Mouse (Mus musculus) erythroblast, adult 5-6 weeks (primary cell): ENCODE data around the gene Mfge8. TPM values are rescaled to one million over a fixed set of nuclear protein-coding genes. Genes with fewer than 3 reads are reported as not detected.

ENCODE experiments used
- ATAC-seq: replicated peaks from 2 replicates; pipeline ENCODE4 v1.8.0; 2016; ENCODE audit warnings: moderate number of reproducible peaks, mild to moderate bottlenecking, moderate TSS enrichment, inconsistent platforms; ENCODE audit not compliant: poor library complexity, low FRiP score, severe bottlenecking
- total RNA-seq, 2 experiments: library from RNA; stranded (forward) in 1 of 2; stranded (reverse) in 1 of 2; fragments of 150-400 nt in 1 of 2; fragments of 200-764, 138-1000 nt in 1 of 2; gene quantifications; 2 replicates each; pipeline versions ENCODE4 v1.2.3 to v1.2.4; 2015 to 2017; ENCODE audit warnings: low replicate concordance in 2 of 2

The Mfge8 gene
- not detected in 2 replicates for total RNA-seq (2015; ENCODE audit: low replicate concordance)
- total RNA-seq (2017; ENCODE audit: low replicate concordance) = 1.1 and 2.7 TPM in 2 replicates

DNA sequence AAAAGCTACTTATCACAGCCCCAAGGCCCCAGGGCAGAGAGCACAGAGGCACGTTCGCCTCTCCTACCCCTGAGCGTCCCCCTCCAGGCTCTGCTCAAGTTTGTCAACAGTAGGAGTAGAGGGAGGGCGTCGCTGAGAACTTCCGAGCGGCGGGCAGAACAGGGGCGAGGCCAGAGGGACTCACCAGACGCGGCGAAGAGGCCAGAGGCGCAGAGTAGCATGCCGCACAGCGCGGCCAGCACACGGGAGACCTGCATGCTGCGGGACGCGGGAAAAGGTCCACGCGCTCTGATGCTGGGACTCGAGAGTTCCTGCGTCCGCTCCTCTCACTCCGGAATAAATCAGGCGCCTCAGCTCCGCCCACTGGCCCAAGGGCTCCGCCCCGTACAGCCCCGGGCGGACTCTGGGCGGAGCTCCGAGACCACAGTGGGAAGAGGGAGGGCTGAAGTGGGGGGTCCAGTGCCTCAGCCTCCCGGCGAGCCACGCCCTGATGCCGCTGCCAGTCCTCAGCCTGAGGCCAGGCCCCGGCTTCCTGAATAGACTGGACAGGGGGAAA, at the start of gene Mfge8:
Gene Mfge8 (minus strand): TSS at position 350 of the 556 bp plus-strand sequence.
- ATAC-seq = no peak

DNA sequence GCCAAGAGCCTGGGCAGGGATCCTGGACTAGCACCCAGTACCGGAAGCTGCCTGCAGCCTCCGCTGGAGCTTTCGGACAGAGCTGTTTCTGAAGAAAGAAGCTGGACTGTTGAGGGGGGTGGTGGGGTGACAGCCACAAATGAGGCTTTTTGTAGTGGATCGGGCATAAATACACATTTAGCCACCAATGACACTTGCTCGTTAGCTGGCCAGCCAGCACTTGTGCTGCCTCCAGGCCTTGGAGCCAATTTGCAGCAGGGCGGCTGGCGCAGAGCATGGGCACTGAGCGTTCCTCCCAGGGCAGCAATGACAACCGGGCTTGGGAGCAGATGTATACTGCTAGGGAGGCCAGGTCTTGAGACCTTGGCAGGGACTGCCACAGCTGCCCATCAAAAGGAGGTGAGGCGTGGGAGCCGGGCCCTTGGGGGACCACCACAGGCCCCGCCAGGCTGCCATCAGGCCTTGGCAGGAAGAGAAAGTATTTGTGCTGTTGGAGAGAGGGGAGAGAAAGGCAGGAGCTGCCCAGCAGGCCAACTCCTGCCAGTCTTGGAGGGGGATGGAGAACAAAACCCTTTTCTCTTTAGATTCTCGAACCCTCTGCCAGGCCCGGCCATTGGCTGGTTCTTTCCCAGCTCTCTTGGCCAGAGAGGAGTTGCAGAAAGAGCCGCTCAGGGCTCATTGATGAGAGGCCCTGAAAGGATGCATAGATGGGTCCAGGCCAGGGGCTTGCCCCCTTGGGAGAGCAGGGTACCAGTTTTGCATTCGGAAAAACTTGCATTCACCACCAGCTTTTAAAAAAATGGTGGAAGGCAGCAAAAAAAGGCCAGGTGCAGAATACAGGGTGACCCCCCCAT, 45.9 kb upstream of the Mfge8 start:
- ATAC-seq = no peak

DNA sequence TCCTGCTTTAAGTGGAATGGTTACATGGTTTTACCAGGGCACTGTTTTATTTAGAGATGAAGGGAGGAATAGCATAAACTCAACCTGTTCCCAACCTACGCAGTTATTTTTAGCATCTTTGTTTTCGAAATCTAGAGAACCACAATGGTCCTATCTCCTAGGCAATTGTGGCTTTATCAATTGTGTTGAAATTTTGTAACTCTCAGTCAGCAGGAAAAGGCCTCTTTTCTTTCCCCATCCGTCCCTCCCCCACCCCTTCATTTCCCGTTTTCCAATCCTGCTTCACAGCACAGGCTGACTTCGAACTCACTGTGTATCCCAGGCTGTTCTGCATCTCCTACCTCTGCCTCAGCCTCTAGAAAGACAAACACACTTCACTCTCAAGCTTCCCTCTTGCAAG, 45.1 kb upstream of the Mfge8 start:
- no peak for ATAC-seq

DNA sequence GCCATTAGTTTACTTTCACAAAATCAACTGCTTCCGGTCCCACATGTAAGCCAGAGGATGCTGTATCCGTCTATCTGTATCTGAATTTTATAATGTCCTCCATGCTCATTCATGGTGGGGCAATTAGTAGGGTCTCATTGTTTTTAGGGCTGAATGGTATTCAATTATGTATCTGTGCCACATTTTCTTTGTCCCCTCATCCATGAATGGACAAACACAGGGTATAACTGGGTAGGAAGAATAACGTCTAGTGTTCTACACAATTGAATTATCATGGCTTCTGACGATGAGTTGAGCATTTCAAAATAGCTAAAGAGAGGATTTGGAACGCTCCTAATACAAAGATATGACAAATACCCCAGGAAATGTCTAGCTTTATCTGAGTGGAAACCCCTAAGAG, 42.6 kb upstream of the Mfge8 start:
- no peak for ATAC-seq

DNA sequence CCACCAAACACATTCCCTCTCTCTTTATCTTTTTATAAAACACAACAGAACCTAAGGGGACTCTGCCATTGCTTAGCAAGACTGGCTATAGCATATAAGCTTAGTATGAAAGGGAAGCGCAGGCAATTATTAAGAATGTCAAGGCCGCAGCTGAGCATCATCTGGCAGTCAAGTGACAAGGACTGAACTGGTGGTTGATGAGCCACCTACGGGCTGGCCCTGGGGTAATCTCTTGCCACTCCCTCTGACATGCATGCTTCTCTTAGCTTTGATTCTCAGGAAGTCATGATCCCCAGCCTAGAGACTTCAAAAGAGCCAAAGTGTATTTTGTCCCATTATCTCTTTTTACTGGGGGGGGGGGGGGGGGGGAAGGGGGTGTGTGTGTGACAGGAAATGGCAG, 41.7 kb upstream of the Mfge8 start:
- no peak for ATAC-seq

DNA sequence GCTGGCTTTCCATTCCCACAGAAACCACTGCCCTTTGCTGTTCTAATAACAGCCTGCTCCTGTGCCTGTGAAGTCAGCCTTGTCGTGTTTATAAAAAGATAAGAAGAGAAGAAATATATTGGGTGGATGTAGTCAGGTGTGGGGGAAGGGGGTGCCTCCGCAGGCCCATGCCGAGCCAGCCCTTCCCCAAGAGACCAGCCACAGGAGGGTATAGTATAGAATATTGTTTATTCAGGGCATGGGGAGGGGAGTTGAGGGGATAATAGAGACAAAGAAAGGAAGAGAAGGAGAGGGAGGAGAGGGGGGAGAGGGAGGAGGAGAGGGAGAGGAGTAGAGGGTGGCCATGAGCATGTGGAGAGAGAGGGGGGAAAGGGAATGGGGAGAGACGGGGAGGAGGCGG, 40.4 kb upstream of the Mfge8 start:
- ATAC-seq = no peak

DNA sequence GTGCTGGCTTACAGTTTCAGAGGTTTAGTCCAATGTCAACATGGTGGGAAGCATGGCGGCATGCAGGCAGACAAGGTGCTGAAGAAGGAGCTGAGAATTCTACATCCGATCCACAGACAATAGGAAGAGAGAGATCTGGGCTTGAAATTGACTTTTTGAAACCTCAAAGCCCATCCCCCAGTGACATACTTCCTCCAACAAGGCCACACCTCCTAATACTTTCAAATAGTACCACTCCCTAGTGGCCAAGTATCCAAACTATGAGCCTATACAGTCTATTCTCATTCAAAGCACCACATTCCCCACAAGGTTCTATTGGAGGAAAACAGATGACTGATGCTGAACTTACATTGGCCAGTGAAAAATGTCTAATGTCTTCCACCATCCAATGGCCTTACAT, 38.7 kb upstream of the Mfge8 start:
- ATAC-seq = no peak

DNA sequence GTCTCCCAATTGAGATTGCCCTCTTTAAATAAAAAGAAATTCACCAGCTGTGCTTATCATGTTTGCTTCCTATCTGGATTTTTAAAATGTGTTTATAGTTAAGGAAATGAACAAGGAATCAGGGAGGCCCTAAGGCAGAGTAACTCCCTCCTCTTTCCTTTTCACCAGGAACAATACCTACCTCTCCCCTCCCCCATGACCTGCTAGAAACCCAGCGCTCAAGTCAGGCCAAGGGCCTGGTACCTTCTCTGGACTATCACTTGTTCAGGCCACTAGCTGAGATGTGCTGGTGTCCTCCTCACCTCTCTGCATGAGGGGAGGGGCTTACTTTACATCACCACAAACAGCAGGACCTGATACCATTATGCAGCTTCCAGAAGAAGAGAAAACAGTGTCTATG, 34.6 kb upstream of the Mfge8 start:
- ATAC-seq = no peak

DNA sequence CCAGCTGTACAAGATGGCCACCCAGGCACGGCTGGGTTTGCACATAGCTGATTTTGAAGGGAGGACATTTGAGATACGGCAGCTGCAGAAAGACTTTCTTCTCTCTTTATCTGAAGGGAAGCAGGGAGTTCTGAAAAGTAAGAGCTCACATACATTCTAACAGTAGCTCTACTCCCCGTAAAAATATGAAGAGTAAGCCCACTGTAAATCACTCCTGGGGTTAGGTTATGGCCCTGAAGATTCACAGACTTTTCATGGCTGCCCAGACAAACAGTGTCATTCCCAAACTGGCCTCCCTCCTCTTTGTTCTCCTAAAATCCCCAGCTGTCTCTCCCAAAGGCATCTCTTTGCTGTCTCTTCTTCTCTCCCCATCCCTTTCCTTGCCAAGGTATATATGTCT, 24.9 kb upstream of the Mfge8 start:
- no peak for ATAC-seq

DNA sequence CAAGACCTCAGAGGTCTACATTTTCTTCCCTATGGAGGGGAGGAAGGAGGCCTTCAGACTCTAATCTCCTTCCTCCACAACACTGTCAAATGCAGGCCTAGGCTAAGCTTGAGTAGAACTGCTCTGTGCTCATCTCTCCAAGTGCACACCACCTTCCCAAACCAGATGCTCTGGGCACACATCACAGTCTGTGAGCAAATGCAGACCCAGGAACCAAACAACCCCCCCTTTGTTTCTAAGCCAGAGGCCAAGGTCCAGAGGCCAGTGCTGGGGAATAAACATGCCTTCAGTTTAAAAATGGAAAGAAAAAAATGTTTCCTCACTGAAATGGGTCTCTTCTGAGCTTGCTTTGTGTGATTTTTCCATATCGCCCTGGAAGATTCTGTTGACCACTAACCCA, 22.9 kb upstream of the Mfge8 start:
- ATAC-seq = no peak

DNA sequence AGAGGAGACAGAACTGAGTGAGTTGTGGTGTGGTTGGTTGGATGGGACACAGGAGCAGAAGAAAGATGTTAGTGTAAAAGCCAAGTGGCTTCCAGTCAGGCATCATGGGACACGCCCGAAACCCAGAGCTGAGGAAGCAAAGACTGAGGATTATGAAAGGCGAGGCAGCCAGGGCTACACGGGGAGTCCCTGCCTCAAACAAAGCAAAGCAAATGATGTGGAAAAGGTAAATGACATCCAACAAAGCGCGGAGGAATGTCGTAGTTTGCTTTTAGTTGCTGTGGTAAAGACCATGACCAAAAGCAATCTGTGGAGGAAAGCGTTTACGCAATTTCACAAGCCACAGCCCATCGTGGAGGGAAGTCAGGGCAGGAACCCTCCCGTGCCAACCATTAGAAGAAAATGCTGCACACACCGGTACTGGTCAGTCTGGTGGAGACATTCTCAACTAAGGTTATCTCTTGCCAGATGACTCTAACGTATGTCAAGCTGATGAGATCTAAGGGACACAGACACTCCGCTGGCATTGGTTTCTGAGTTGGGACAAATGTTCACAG, 18.2 kb upstream of the Mfge8 start:
- no peak for ATAC-seq

DNA sequence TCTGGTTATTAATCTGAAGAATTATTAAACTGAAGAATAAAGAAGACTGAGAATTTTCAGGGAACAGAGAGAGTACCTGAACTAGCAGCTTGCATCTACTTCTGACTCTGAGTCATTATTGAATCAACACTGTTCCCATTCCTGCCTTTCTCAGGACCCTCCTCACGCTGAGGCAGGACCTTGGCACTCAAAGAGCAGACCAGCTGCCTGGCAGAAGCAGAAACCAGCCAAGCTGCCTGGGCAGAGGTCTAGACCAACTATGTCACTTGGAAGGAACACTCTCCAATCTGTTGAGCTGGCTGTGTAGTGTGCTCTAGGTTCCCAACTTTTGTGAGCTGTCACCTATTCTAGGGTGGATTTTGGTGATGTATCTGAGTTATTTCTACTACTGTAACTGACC, 10.5 kb upstream of the Mfge8 start:
- ATAC-seq = no peak

DNA sequence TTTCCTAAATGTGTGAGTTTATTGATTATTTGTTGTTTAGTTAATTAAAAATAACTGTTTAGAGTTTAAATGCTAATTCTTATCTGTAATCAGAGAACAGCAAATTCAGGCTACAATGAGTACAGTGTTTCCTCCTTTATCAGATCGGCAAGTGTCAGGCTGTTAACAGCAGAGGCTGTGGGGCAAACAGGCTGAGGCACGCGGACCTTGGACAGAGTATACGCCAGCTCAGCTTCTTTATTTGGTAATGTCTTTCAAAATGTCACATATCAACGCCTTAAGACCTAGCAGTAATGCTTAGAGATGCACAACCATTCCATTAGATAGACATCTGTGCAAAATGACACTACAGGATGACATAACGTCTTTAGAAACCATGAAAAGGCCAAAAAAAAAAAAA, 662 bp upstream of the Mfge8 start:
- no peak for ATAC-seq

DNA sequence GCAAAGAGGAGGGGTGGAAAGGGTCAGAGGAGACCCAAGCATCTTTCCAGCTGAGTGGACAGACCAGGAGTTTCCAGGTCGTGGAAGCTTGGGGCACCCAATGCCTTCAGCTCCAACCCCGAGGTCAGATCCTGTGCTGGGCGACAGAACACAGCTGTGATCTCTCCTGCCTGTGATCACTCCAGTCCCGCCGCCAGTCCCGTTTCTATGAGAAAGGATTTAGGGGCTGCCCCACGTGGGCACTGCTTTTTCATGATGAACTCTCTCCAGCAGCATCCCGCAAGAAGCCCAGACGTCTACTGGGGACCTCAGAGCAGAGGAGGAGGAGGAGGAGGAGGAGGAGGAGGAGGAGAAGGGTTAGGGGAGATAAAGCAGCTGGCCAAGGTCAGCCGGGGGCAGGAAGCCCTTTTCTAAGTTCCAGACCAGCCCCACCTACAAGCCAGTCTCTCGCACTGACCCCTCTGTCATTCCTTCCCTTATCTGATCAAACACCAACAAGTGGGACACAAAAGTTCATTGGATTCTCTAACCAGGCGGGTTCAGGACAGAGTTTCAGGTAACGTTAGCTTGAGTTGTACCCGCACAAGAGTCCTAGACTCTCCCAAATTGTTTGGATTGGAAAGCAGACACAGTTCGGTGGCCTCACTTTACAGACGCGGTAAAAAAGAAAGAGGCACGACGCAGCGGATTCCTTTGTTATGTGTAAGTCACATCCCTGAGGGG, 768 bp downstream of the Mfge8 start:
- ATAC-seq = no peak

DNA sequence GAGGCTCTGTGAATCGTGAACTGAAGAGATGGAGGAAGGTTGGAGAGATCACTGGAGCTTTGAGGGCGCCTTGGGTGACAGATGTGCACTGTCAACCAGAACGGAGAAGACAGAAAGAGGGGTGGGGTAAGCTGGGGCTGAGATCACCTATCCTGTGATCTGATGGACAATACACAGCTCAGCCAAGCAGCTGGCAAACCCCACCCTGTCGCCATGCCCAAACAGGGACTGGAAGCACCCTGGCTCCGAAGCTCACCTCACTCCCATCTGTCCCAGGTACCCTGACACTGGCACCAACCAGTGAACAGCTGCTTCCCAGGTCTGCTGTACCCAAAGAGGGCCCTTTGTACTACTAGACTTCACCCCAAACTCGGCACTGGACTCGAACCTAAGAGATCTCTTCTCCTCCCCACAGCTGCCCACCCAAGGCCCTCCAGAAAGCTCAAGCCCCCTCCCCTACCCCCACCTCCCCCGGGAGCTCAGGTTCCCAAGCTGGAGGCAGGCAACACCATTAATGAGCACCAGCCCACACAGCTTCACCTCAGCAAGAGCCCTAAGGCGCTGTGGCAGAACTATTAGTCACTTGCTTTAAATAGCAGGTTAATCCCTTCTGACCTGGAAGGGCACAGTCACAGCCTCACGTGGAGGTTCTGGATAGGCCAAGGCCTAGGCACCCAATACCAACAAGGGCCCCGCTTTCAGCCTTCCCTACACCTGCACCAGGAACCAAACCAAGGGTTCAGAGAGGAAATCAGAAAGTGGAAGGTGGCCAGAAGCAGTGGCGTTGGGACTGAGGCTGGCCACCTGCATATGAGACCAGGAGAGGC, 1.6 kb downstream of the Mfge8 start:
- no peak for ATAC-seq

DNA sequence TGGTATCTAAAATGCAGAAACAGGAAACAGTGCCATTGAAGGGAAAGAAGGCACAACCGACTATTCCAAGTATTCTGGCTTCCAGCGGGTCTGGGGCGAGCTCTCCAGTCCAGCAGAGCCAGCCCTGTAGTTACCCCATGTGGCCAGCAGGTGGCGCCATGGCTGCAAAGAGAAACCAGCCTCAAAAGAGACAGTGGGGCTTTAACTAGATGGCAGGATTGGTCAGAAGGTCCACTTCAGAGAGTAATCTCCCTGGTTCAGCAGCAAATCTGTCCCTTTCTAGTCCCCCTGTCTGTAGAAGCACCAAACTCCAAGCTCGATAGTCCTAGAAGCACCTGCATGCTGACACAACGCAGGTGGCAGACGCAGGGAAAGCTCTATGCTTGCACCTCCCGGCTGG, 8.0 kb downstream of the Mfge8 start:
- peak; percentile 52; the same call in 1 of the 2 replicates for ATAC-seq

DNA sequence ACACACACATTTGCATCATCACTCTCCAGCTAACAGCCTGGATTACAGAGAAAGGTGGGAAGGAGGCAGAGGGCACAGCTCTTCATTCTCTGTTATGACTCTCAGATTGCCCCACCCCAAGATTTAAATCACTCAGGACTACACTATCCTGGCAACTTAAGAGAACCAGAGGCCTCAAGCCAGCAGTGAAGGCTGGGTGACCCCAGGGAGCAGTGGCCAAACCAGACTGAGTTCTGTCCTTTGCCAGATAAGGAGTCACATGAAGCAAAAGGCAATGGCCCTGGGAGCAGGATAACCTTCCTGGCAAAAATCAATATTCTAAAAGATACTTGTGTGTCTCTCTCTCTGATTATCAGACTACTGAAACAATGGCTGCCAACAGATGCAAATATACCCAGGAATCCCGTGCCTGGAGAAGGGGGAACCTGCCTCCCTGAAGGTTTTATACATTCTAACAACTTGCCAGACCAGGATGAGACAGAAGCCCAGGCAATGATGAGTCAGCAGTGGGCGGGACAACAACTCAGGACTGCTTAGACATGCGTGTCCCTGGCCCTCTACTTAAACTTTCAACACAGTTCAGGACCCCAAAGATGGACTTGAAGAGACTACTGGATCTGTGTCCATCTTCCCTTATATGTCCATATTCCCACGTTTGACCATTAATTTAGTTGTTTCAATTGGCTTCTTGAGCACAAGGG, 8.8 kb downstream of the Mfge8 start:
- ATAC-seq = no peak

DNA sequence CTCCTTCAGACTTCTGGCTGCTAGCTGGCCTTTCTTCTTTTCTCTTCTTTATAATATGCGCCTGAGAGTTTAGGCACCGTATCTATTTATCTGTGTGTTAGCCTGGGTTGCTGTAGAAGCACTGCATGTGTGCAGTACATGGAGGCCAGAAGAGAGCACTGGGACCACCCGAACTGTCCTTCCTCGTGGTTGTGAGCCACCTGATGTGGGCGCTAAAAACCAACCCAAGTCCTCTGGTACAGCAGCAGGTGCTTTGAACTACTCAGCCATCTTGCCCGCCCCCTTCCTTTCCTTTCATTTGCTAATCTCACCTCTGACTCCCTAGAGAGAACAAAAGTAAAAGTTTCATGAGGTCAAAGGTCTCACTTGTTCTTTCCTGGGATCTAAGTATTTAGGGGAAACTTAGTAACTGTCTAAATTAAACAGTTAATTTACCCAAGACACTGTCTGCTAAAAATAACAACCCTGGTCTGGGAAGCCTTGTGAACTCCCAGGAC, 9.5 kb downstream of the Mfge8 start:
- no peak for ATAC-seq

DNA sequence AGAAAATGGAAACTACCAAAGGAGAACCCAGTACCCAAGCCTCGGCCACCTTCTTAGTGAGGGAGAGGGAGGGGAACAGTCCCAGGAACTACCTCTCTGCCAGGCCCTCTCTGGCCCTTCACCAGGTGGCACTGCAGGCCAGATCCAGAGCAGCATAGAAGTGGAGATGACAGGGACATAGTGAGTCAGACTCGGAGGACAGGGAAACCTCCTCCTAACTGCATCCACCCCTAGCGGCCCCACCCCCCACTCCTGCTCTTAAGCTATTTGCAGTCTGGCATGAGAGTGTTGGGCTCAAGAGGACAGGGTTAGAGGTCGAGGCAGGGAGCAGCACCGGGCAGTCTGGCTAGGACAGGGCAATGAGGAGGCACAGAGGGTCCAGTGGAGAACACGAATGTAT, 15.5 kb downstream of the Mfge8 start:
- no peak for ATAC-seq
